ENCODE assay signal across 18 mouse cellular contexts in genomic region chr13:31439761-31440627, GRCm38 (mm10).
DNase-seq lines count a peak whose midpoint lies in the region; ATAC-seq and TF ChIP-seq lines count a peak whose summit lies in the region.
"Had no signal": no experiment of that assay in that cellular context is flagged by ENCODE, and none has a peak within 500 bp of the region (broad histone marks: within the 10 kb centered on the region; RNA-seq: fewer than 3 reads in every experiment).

No protein-coding gene starts in this region.

- no peak overlapping the region for H3K27ac ChIP-seq in hindbrain, embryonic 14.5 days
- no peak overlapping the region for H3K27ac ChIP-seq in hindbrain, embryonic 11.5 days (ENCODE audit: low read depth, low read length)
- H3K27ac ChIP-seq in intestine, postnatal 0 days (ENCODE audit: low read depth, low read length), result no peak overlapping the region
- H3K27ac ChIP-seq: limb, embryonic 12.5 days had no signal

- no peak for DNase-seq in hindbrain, embryonic 14.5 days (ENCODE audit: low spot score)
- DNase-seq in hindbrain, embryonic 11.5 days (ENCODE audit: low spot score), result no peak
- peak; percentile 18 for DNase-seq in brain, embryonic 14.5 days (ENCODE audit: low read depth)
- DNase-seq in cerebellum, adult 8-10 months, result peak; percentile 18
- no peak for DNase-seq in testis, postnatal 10 days (ENCODE audit: low spot score)
- no peak for DNase-seq in layer of hippocampus, adult 9-11 months
- DNase-seq: embryo, embryonic 11 days; gastrocnemius, postnatal 36 days; heart, postnatal 36 days; kidney, adult 11 months; kidney, postnatal 10 days; lung, postnatal 14 days; retina, postnatal 1 day; thymus, postnatal 4 days had no signal

- no peak for TF ChIP-seq CTCF in brain, embryonic 14.5 days (IDR thresholded peaks at IDR 0.05; ENCODE audit: borderline replicate concordance, extremely low read depth, insufficient read depth, insufficient read length)
- TF ChIP-seq CTCF in intestine, postnatal 0 days (IDR thresholded peaks at IDR 0.05; ENCODE audit: low read depth), result no peak

- 66% methylated on average over 9 of the region's 9 CpGs for WGBS in hindbrain, embryonic 14.5 days
- WGBS in hindbrain, embryonic 11.5 days, result 63% methylated on average over 9 of the region's 9 CpGs
- 76% methylated on average over 9 of the region's 9 CpGs for WGBS in intestine, postnatal 0 days

- TF ChIP-seq POLR2A in brain, embryonic 14.5 days (IDR thresholded peaks at IDR 0.05; ENCODE audit: borderline replicate concordance, extremely low read depth, insufficient read depth, insufficient read length, poor library complexity, severe bottlenecking), result no peak

- H3K4me2 ChIP-seq in hindbrain, embryonic 14.5 days (replicated peaks), result no peak overlapping the region
- H3K4me2 ChIP-seq in hindbrain, embryonic 11.5 days (replicated peaks; ENCODE audit: low read depth, low read length), result no peak overlapping the region
- H3K4me2 ChIP-seq in intestine, postnatal 0 days (replicated peaks; ENCODE audit: low read depth), result no peak overlapping the region
- H3K4me2 ChIP-seq: heart, embryonic 12.5 days; limb, embryonic 12.5 days had no signal

- no peak overlapping the region for H3K9ac ChIP-seq in hindbrain, embryonic 14.5 days
- no peak overlapping the region for H3K9ac ChIP-seq in hindbrain, embryonic 11.5 days (ENCODE audit: low read depth, low read length)
- H3K9ac ChIP-seq in intestine, postnatal 0 days (ENCODE audit: low read depth, low read length), result no peak overlapping the region
- H3K9ac ChIP-seq: heart, embryonic 12.5 days; limb, embryonic 12.5 days had no signal

- no peak overlapping the region for H3K4me3 ChIP-seq in hindbrain, embryonic 14.5 days (replicated peaks; ENCODE audit: low read length)
- H3K4me3 ChIP-seq in hindbrain, embryonic 11.5 days (ENCODE audit: low read depth, low read length), result no peak overlapping the region
- H3K4me3 ChIP-seq in intestine, postnatal 0 days (ENCODE audit: low read depth, low read length), result no peak overlapping the region
- H3K4me3 ChIP-seq: heart, embryonic 12.5 days; limb, embryonic 12.5 days had no signal

- no peaks in the 10 kb centered on the region for H3K9me3 ChIP-seq in hindbrain, embryonic 14.5 days (ENCODE audit: control insufficient read depth, low read length)
- H3K9me3 ChIP-seq in hindbrain, embryonic 11.5 days (ENCODE audit: control insufficient read depth, low read length), result no peaks in the 10 kb centered on the region
- H3K9me3 ChIP-seq in intestine, postnatal 0 days (ENCODE audit: control insufficient read depth), result no peaks in the 10 kb centered on the region
- H3K9me3 ChIP-seq: G1E; heart, embryonic 12.5 days; limb, embryonic 12.5 days had no signal

- no peaks in the 10 kb centered on the region for H3K36me3 ChIP-seq in hindbrain, embryonic 14.5 days (replicated peaks; ENCODE audit: control insufficient read depth, insufficient read depth)
- no peaks in the 10 kb centered on the region for H3K36me3 ChIP-seq in hindbrain, embryonic 11.5 days (ENCODE audit: control insufficient read depth, insufficient read depth, low read length)
- H3K36me3 ChIP-seq in intestine, postnatal 0 days (ENCODE audit: control insufficient read depth, insufficient read depth), result no peaks in the 10 kb centered on the region
- H3K36me3 ChIP-seq: G1E; heart, embryonic 12.5 days; limb, embryonic 12.5 days had no signal

- no peaks in the 10 kb centered on the region for H3K27me3 ChIP-seq in hindbrain, embryonic 14.5 days (ENCODE audit: control insufficient read depth, insufficient read depth, low read length)
- no peaks in the 10 kb centered on the region for H3K27me3 ChIP-seq in hindbrain, embryonic 11.5 days (ENCODE audit: control insufficient read depth, insufficient read depth, low read length)
- no peaks in the 10 kb centered on the region for H3K27me3 ChIP-seq in intestine, postnatal 0 days (replicated peaks; ENCODE audit: control insufficient read depth, insufficient read depth, low read length)
- H3K27me3 ChIP-seq: limb, embryonic 12.5 days had no signal

- no peaks in the 10 kb centered on the region for H3K4me1 ChIP-seq in hindbrain, embryonic 14.5 days (replicated peaks; ENCODE audit: control insufficient read depth, insufficient read depth, low read length)
- H3K4me1 ChIP-seq in hindbrain, embryonic 11.5 days (replicated peaks; ENCODE audit: control insufficient read depth, insufficient read depth, low read length), result no peaks in the 10 kb centered on the region
- H3K4me1 ChIP-seq in intestine, postnatal 0 days (replicated peaks; ENCODE audit: control insufficient read depth, insufficient read depth, low read length), result no peaks in the 10 kb centered on the region
- H3K4me1 ChIP-seq: heart, embryonic 12.5 days; limb, embryonic 12.5 days had no signal

- ATAC-seq in hindbrain, embryonic 14.5 days (ENCODE audit: low FRiP score), result peak; percentile 71; the same call in 1 of the 2 replicates
- ATAC-seq in hindbrain, embryonic 11.5 days (ENCODE audit: low FRiP score), result no peak
- ATAC-seq in intestine, postnatal 0 days, result peak; percentile 57; the same call in 1 of the 2 replicates

Comparison
In these comparisons a context has a peak if more than half of its experiments do, and no peak if none do; other contexts are left out.
1. DNase-seq: peak in brain, embryonic 14.5 days (single experiment) and cerebellum, adult 8-10 months (single experiment); none in hindbrain, embryonic 14.5 days (single experiment), hindbrain, embryonic 11.5 days (single experiment), testis, postnatal 10 days (single experiment) and layer of hippocampus, adult 9-11 months (single experiment).